Mouse (Mus musculus) kidney, embryonic 16.5 days (tissue): Measurements from ENCODE around the gene Pifo. TPM values are rescaled to one million over a fixed set of nuclear protein-coding genes. Genes with fewer than 3 reads are reported as not detected.
"Not testable (repeated sequence)": the region's sequence is repeated elsewhere in the genome, so short reads cannot be mapped to it uniquely, and the experiment has no call there.

Experiments used
- ATAC-seq: fragments of 200-750 bp; cut with Nextera tagmentation; 2 replicates; pipeline ENCODE4 v1.8.0; 2017; ENCODE audit warnings: moderate TSS enrichment; ENCODE audit not compliant: low FRiP score, low TSS enrichment
- H3K27ac ChIP-seq: fragments of 300-500 bp; sonication (generic); 2 replicates; pipeline ENCODE4 v1.5.1; 2014; ENCODE audit warnings: low read length
- H3K27me3 ChIP-seq: fragments of 300-500 bp; sonication (generic); 2 replicates; pipeline ENCODE4 v1.6.1; 2014; ENCODE audit warnings: low read length, control low read depth, mixed read lengths; ENCODE audit not compliant: insufficient read depth
- H3K36me3 ChIP-seq: fragments of 300-500 bp; sonication (generic); 2 replicates; pipeline ENCODE4 v1.6.1; 2014; ENCODE audit warnings: low read length, control low read depth, mixed read lengths; ENCODE audit not compliant: insufficient read depth
- H3K4me1 ChIP-seq: fragments of 300-500 bp; sonication (generic); 2 replicates; pipeline ENCODE4 v1.6.1; 2014; ENCODE audit warnings: low read length, control low read depth, mixed read lengths; ENCODE audit not compliant: insufficient read depth
- H3K4me2 ChIP-seq: fragments of 300-500 bp; sonication (generic); replicated peaks from 2 replicates; pipeline ENCODE4 v1.6.1; 2014; ENCODE audit warnings: low read depth, low read length
- H3K4me3 ChIP-seq: fragments of 300-500 bp; sonication (generic); 2 replicates; pipeline ENCODE4 v1.5.1; 2014; ENCODE audit warnings: mild to moderate bottlenecking, low read length
- H3K9ac ChIP-seq: fragments of 300-500 bp; sonication (generic); replicated peaks from 2 replicates; pipeline ENCODE4 v1.6.1; 2014; ENCODE audit warnings: low read length
- H3K9me3 ChIP-seq: fragments of 300-500 bp; sonication (generic); 2 replicates; pipeline ENCODE4 v1.6.1; 2016; ENCODE audit warnings: low read length, control low read depth
- WGBS: fragments of 180-500 bp; shearing (Covaris S2); extraction: QIAGEN DNeasy Blood & Tissue Kit; methylation state at CpG from one replicate; pipeline ENCODE4 v1.1.7; 2014; 5-methylcytosine and 5-hydroxymethylcytosine counted together
- polyA plus RNA-seq: library from polyadenylated mRNA; unstranded; fragments of >200 nt; fragmentation: Nextera tagmentation; extraction: Ambion mirVana; gene quantifications from 2 replicates; pipeline ENCODE4 v1.2.1, GENCODE M21; 2015

Pifo gene
- polyA plus RNA-seq, 1 experiment from 2014 or later, result 0.24 TPM

DNA sequence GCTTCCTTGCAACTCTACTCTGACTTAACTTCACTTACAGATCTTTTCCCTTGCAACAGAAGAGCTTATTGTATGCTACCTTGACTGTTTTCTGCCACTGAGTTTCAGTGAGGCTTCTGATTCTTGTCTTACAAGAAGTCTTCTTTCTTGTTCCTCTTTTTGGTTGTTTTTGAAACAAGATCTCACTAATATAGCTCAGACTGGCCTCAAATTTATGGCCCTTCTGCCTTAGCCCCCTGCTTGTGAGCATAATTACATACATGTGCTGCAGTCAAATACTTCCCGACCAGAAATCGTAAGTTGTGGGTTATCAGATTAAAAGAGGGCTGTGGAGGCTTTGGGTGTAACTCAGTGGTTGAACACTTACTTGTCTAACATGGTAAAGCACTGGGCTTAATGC lies 19.7 kb downstream of the Pifo start:
- Histone ChIP-seq H3K4me3 (no peak overlapping the region), H3K9me3 (no peaks in the 10 kb centered on the region), H3K27ac (no peak overlapping the region), H3K9ac (no peak overlapping the region), H3K27me3 (no peaks in the 10 kb centered on the region), H3K4me2 (no peak overlapping the region), H3K36me3 (no peaks in the 10 kb centered on the region), H3K4me1 (no peaks in the 10 kb centered on the region)
- ATAC-seq, result no peak
- WGBS, result 18% methylated on average over 2 of the region's 2 CpGs

DNA sequence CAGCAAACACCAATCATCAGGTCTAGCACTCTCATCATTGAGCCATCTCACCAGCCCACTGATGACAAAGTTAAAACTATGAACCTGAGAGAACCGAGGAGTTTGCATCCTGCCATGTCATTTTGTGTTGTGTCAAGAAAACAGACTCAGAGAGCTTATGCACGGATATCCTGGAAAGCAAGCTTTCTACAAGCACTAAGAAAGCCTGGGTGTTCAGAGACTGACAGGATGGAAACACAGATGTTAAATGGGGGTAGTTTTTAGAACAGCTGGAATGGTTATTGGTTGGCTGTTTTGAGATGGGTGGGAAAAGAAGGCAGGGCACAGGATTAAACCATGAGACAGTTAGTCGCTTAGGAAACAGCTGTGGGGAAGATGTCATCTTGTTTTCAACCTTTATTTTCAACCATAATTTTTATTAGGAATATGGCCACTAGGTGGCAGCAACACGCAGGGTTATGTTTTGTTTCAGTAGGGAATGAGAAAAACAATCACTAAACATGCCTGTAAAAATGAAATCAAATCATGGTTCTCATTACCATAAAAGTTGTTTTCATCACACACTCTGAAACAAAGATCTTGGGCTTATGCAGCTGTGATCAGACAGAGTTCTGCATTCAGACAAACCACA lies 22.7 kb downstream of the Pifo start:
- ATAC-seq, result no peak
- Histone ChIP-seq H3K4me2 (no peak overlapping the region), H3K4me1 (no peaks in the 10 kb centered on the region), H3K27ac (no peak overlapping the region), H3K4me3 (no peak overlapping the region), H3K27me3 (no peaks in the 10 kb centered on the region), H3K36me3 (no peaks in the 10 kb centered on the region), H3K9me3 (no peaks in the 10 kb centered on the region), H3K9ac (no peak overlapping the region)
- 26% methylated on average over 4 of the region's 4 CpGs for WGBS

DNA sequence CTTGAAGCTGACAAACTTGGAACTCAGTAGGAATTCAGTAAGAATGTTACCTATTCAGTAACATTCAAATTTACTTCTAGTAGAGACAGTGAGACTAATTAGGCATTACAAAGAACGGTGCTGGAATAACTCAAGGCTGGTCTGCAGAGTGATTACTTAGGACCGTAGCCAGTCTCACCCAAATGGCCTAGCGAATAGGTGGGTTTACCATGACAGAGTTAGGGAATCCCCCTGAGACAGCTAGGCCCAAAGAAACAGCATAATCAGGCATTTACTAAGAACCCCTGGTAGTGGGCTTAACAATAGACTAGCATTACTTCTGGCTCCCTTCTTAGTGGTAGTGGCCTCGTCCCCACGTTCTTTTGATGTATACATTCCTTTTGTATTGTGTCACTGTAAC lies 24.8 kb downstream of the Pifo start:
- H3K9me3 ChIP-seq, H3K4me1 ChIP-seq, H3K9ac ChIP-seq, H3K36me3 ChIP-seq, H3K4me2 ChIP-seq, H3K27me3 ChIP-seq, H3K4me3 ChIP-seq, H3K27ac ChIP-seq, ATAC-seq: not testable (repeated sequence)
- WGBS, result 64% methylated on average over 5 of the region's 5 CpGs

DNA sequence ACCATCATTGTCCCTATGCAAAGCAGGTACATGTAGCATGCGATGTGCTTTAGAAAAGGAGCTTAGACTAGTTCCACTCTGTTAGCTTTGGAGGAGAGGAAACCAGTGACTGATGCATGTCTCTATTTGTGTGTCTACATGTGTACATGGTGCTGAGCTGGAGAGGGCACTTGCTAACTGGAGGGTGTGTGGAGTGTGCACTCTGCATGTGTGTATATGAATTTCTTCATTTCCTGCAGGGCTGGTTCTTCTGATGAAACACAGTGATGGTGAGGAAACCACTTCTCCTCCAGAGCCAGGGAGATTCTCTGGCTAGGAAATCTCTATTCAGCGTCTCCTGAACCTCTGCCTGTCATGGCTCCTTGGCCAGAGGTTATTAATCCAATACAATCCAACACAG lies 40.3 kb downstream of the Pifo start:
- 89% methylated on average over 2 of the region's 2 CpGs for WGBS
- H3K4me3 ChIP-seq, result no peak overlapping the region

DNA sequence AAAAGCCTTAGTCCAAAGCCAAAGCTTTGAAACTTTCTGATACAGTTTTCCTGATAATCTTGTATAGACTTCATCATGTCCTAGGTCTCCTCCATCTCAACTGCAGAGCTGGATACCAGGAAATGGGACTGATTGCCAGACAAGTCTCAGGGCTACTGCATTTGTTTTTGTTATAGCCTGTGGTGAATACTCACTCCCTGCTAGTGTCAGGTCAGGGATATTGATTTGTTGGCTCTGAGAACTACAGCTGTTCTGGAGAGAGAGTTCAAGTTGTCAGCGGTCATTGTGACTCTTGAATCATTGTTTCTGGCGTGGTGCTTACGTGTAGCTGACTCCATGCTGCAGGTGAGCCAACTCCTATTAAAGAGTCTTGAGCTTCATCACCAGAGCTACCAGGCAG lies 41.0 kb downstream of the Pifo start, which contains the start of gene Ovgp1:
Gene Ovgp1, plus strand, starts transcription at position 301 of the 400 bp plus-strand sequence.
- Histone ChIP-seq H3K36me3 (peaks cover 10% of the 10 kb centered on the region), H3K27me3 (no peaks in the 10 kb centered on the region), H3K9ac (no peak within 1 kb of the TSS), H3K27ac (no peak within 1 kb of the TSS), H3K4me2 (no peak within 1 kb of the TSS), H3K4me3 (no peak within 1 kb of the TSS), H3K4me1 (no peaks in the 10 kb centered on the region), H3K9me3 (no peaks in the 10 kb centered on the region)
- 74% methylated on average over 3 of the region's 3 CpGs for WGBS
- ATAC-seq, result no peak

More for the DNA sequence above, 40.3 kb downstream of the Pifo start:
- Histone ChIP-seq H3K4me1 (no peaks in the 10 kb centered on the region), H3K27me3 (no peaks in the 10 kb centered on the region), H3K9me3 (no peaks in the 10 kb centered on the region), H3K36me3 (peaks cover 4% of the 10 kb centered on the region; the same call in 1 of the 2 replicates), H3K27ac (no peak overlapping the region), H3K9ac (no peak overlapping the region), H3K4me2 (no peak overlapping the region)
- ATAC-seq, result no peak

DNA sequence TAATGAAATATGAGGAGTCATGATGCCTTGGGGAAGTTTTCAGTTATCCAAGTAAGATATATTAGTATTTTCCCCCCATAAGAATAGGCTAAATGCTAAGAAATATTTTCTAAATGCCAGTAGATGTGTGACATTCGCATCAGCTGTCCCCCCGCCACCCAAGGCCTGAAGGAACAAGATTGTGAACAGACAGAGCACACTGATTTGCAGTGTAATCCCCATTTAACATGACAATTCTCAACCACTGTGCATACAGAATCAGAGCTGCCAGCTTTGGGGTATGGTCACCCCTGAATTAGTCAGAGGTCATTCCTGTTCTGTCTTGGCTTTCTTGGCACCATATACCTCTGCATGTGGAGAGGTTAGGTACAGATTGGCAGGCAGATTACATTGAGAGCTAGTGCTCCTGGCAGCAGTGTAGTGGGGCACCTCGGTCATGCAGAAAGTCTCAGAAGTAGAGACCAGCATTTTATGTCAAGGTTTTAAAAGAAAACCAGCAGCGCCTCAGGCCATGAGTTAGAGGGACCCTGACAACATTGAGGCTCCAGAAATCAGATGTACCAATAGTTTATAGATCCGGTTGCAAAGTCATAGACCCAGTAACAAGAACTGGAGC lies 42.5 kb downstream of the Pifo start:
- H3K4me3 ChIP-seq, result no peak overlapping the region
- no peak overlapping the region for H3K9ac ChIP-seq
- H3K27me3 ChIP-seq, result no peaks in the 10 kb centered on the region
- no peak overlapping the region for H3K27ac ChIP-seq
- H3K36me3 ChIP-seq, result peaks cover 24% of the 10 kb centered on the region
- no peaks in the 10 kb centered on the region for H3K4me1 ChIP-seq
- whole genome bisulfite sequencing, result 82% methylated on average over 5 of the region's 5 CpGs
- no peak overlapping the region for H3K4me2 ChIP-seq
- ATAC-seq, result 0 out of 2 replicates have a peak, but pooled peaks have one; percentile 27
- H3K9me3 ChIP-seq, result no peaks in the 10 kb centered on the region

DNA sequence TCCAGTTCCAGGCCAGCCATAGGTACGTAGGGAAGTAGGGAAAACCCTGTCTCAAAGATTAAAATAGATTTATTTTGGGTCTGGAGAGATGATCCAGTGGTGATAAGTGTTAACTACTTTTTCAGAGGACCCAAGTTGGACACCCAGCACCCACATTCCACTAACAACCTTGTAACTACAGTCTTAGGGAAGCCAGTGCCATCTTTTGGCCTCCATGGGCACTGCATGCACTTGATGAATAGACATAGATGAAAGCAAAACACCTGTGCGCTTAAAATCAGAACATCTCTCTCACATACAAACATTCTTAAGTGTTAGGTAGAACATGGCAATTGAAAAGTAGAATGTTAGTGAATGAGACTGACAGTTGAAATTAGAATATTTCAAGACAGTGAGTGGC lies 53.7 kb downstream of the Pifo start:
- ATAC-seq, result no peak
- H3K27ac ChIP-seq, result no peak overlapping the region
- H3K4me2 ChIP-seq, result peak overlapping the region; percentile 77
- no peaks in the 10 kb centered on the region for H3K27me3 ChIP-seq
- peaks cover 26% of the 10 kb centered on the region for H3K4me1 ChIP-seq
- H3K9me3 ChIP-seq, result no peaks in the 10 kb centered on the region
- peaks cover 46% of the 10 kb centered on the region for H3K36me3 ChIP-seq
- H3K9ac ChIP-seq, result no peak overlapping the region
- H3K4me3 ChIP-seq, result peak overlapping the region; percentile 95
- 98% methylated on average over 2 of the region's 2 CpGs for WGBS

DNA sequence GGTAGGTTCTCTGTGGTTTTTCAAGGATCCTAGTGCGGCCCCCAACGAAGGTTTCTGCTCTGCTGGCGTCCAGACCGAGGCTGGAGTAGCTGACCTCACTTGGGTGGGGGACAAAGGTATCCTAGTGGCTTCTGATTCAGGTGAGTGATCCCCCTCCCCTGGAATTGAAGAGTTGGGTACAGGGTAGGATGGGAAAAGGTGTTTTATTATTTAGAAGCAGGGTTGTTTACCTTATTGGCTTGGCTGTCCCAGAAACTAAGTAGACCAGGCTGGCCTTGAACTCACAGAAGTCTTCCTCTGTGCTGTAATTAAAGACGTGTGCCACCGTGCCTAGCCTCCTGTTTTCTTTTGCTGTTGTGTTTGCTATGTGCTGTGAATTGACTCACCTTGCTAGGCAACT lies 54.4 kb downstream of the Pifo start, which contains the start of gene Atp5f1:
Gene Atp5f1, minus strand, starts transcription at position 101 of the 400 bp plus-strand sequence.
- Histone ChIP-seq H3K27me3 (no peaks in the 10 kb centered on the region), H3K4me1 (peaks cover 26% of the 10 kb centered on the region)

DNA sequence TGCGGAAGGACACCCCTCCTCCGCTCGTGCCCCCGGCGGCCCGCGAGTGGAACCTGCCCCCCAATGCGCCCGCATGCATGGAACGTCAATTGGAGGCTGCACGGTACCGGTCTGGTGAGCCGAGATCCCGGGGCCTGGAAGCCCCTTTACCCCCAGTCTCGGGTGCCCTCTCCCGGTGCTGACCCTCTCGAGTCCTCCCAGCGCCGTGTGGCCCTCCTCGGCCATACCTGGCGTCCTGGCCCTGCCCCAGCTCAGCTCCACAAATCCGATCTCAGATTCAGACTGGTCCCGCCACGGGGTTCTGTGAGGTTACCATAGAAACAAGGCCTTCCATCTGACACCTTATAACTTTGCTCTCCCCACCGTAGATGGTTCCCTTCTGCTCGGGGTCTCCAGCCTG lies 54.9 kb downstream of the Pifo start:
- H3K9me3 ChIP-seq, result no peaks in the 10 kb centered on the region
- WGBS, result 0% methylated on average over 26 of the region's 26 CpGs
- H3K9ac ChIP-seq, result peak overlapping the region; percentile 92
- no peaks in the 10 kb centered on the region for H3K27me3 ChIP-seq
- peak overlapping the region; percentile 57; the same call in 1 of the 2 replicates for H3K27ac ChIP-seq
- peaks cover 40% of the 10 kb centered on the region for H3K36me3 ChIP-seq
- ATAC-seq, result peak; percentile 88
- peak overlapping the region; percentile 77 for H3K4me2 ChIP-seq
- peak overlapping the region; percentile 95 for H3K4me3 ChIP-seq
- peaks cover 26% of the 10 kb centered on the region for H3K4me1 ChIP-seq

More for the DNA sequence above, 54.4 kb downstream of the Pifo start, which contains the start of gene Atp5f1:
- H3K9me3 ChIP-seq, result no peaks in the 10 kb centered on the region
- H3K27ac ChIP-seq, result peak within 1 kb of the TSS; percentile 93
- H3K36me3 ChIP-seq, result peaks cover 40% of the 10 kb centered on the region
- peak within 1 kb of the TSS; percentile 77 for H3K4me2 ChIP-seq
- 4% methylated on average over 6 of the region's 6 CpGs for WGBS
- no peak for ATAC-seq
- peak within 1 kb of the TSS; percentile 95 for H3K4me3 ChIP-seq
- peak within 1 kb of the TSS; percentile 97 for H3K9ac ChIP-seq

DNA sequence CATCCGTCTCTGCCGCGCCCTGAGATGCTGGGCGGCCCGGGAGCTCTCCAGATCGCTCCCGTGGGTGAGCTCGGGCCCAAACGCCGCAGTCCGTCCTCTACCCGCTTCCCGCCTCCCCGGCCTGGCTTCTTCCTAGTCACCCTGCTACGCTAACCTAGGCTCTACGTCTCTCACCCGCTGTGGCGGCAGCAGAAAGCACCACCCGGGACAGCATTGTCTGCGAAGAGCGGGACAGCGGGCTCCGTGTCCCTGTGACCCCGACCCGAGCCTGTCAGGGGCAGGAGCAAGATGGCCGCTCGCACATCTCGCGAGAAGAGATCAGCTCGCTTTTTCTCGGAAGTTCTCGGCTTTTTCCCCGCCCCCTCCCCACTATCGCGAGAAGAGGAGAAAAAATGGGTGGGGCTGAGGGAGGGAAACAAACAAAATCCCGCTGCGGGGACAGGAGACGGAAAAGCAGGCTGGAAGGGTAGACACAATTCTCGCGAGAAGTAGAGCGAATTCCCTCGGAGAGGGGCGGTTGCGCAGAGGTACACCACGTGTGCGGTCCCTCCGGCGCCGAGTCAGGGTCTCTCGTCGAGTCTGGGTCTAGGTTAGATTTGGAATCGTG lies 55.4 kb downstream of the Pifo start, which contains the start of gene Wdr77:
Gene Wdr77, plus strand, starts transcription at position 396 of the 607 bp plus-strand sequence.
- no peaks in the 10 kb centered on the region for H3K27me3 ChIP-seq
- H3K9me3 ChIP-seq, result no peaks in the 10 kb centered on the region
- under 1% methylated on average over 52 of the region's 52 CpGs for WGBS
- H3K4me1 ChIP-seq, result peaks cover 26% of the 10 kb centered on the region
- H3K4me3 ChIP-seq, result peak within 1 kb of the TSS; percentile 95
- H3K9ac ChIP-seq, result peak within 1 kb of the TSS; percentile 97
- peak within 1 kb of the TSS; percentile 77 for H3K4me2 ChIP-seq
- H3K27ac ChIP-seq, result peak within 1 kb of the TSS; percentile 93
- ATAC-seq, result peak; percentile 97
- peaks cover 36% of the 10 kb centered on the region for H3K36me3 ChIP-seq
